Mouse (Mus musculus): Measurements from ENCODE around the gene Lima1. TPM values are rescaled to one million over a fixed set of nuclear protein-coding genes. Genes with fewer than 3 reads are reported as not detected.
A peak's percentile ranks its signal among the peaks of the same experiment; 100 is the strongest.
"Not testable (repeated sequence)": the region's sequence is repeated elsewhere in the genome, so short reads cannot be mapped to it uniquely, and the experiment has no call there.

Lima1 gene
- polyA plus RNA-seq, 1 experiment, result 42.8 TPM

- DNase-seq (ENCODE audit: low read depth, low spot score), result no peak
- WGBS, result 72% methylated on average over 3 of the region's 3 CpGs
These were observed 31.4 kb downstream of the Lima1 start for GRCm38 (mm10) chr15:99843856-99844255.

GRCm38 (mm10) chr15:99839910-99840309 is 35.3 kb downstream of the Lima1 start:
- WGBS, result 9% methylated on average over 2 of the region's 2 CpGs

GRCm38 (mm10) chr15:99839165-99839840 is 36.0 kb downstream of the Lima1 start:
- DNase-seq (ENCODE audit: low read depth, low spot score), result no peak
- 85% methylated on average over 13 of the region's 13 CpGs for WGBS

More at GRCm38 (mm10) chr15:99839910-99840309, 35.3 kb downstream of the Lima1 start:
- DNase-seq (ENCODE audit: low read depth, low spot score), result peak; percentile 75

GRCm38 (mm10) chr15:99837561-99837960 is 37.7 kb downstream of the Lima1 start:
- WGBS, result 69% methylated on average over 7 of the region's 7 CpGs
- DNase-seq (ENCODE audit: low read depth, low spot score), result no peak

GRCm38 (mm10) chr15:99835191-99835590 is 40.1 kb downstream of the Lima1 start:
- peak; percentile 81 for DNase-seq (ENCODE audit: low read depth, low spot score)
- WGBS, result 16% methylated on average over 9 of the region's 9 CpGs

GRCm38 (mm10) chr15:99834681-99835080 is 40.6 kb downstream of the Lima1 start:
- DNase-seq (ENCODE audit: low read depth, low spot score), result no peak
- 56% methylated on average over 3 of the region's 3 CpGs for WGBS

- DNase-seq (ENCODE audit: low read depth, low spot score), result peak; percentile 58
- 40% methylated on average over 5 of the region's 5 CpGs for WGBS
These were observed 41.4 kb downstream of the Lima1 start for GRCm38 (mm10) chr15:99833648-99834454.

- WGBS, result 49% methylated on average over 5 of the region's 5 CpGs
- DNase-seq (ENCODE audit: low read depth, low spot score), result no peak
These were observed 43.7 kb downstream of the Lima1 start for GRCm38 (mm10) chr15:99831535-99831934.

GRCm38 (mm10) chr15:99828061-99828460 is 47.2 kb downstream of the Lima1 start:
- 66% methylated on average over 2 of the region's 2 CpGs for WGBS
- no peak for DNase-seq (ENCODE audit: low read depth, low spot score)

- 89% methylated on average over 8 of the region's 8 CpGs for WGBS
These were observed 48.9 kb downstream of the Lima1 start for GRCm38 (mm10) chr15:99826210-99826888.

GRCm38 (mm10) chr15:99825211-99825610 is 50.0 kb downstream of the Lima1 start:
- WGBS, result 90% methylated on average over 3 of the region's 3 CpGs
- DNase-seq (ENCODE audit: low read depth, low spot score), result no peak

More at GRCm38 (mm10) chr15:99826210-99826888, 48.9 kb downstream of the Lima1 start:
- no peak for DNase-seq (ENCODE audit: low read depth, low spot score)

- WGBS, result 54% methylated on average over 8 of the region's 8 CpGs
- no peak for DNase-seq (ENCODE audit: low read depth, low spot score)
These were observed 51.8 kb downstream of the Lima1 start for GRCm38 (mm10) chr15:99823322-99823898.

- 70% methylated on average over 13 of the region's 13 CpGs for WGBS
- not testable (repeated sequence) for DNase-seq (ENCODE audit: low read depth, low spot score)
These were observed 52.8 kb downstream of the Lima1 start for GRCm38 (mm10) chr15:99822501-99822900.

GRCm38 (mm10) chr15:99819621-99820279 is 55.5 kb downstream of the Lima1 start:
- DNase-seq (ENCODE audit: low read depth, low spot score), result no peak
- WGBS, result 49% methylated on average over 14 of the region's 14 CpGs

- DNase-seq (ENCODE audit: low read depth, low spot score), result no peak
- WGBS, result 58% methylated on average over 6 of the region's 6 CpGs
These were observed 56.2 kb downstream of the Lima1 start for GRCm38 (mm10) chr15:99819109-99819440.

- DNase-seq (ENCODE audit: low read depth, low spot score), result no peak
- WGBS, result 17% methylated on average over 13 of the region's 13 CpGs
These were observed 56.7 kb downstream of the Lima1 start for GRCm38 (mm10) chr15:99818321-99819108.

- DNase-seq (ENCODE audit: low read depth, low spot score), result no peak
- WGBS, result 36% methylated on average over 8 of the region's 8 CpGs
These were observed 57.7 kb downstream of the Lima1 start for GRCm38 (mm10) chr15:99817343-99818235.

- WGBS, result 94% methylated on average over 4 of the region's 4 CpGs
- no peak for DNase-seq (ENCODE audit: low read depth, low spot score)
These were observed 59.3 kb downstream of the Lima1 start for GRCm38 (mm10) chr15:99815999-99816398.

Measured in large intestine, adult 2 months (tissue).